Mouse (Mus musculus) left cerebral cortex, adult 2 months (tissue): ENCODE data around the gene Adap2. TPM values are rescaled to one million over a fixed set of nuclear protein-coding genes. Genes with fewer than 3 reads are reported as not detected.

Experiments
- DNase-seq, 2 experiments: peaks; one replicate each; pipeline ENCODE4 v3.0.0; 2021 to 2022; ENCODE audit warnings: low spot score in 2 of 2, mixed read lengths in 1 of 2; ENCODE audit errors: extremely low spot score in 1 of 2
- H3K27ac ChIP-seq: fragments of 200-600 bp; 2 replicates; pipeline ENCODE4 v1.8.1; 2022
- H3K4me3 ChIP-seq: fragments of 200-600 bp; 2 replicates; pipeline ENCODE4 v1.8.1; 2022
- CTCF ChIP-seq: fragments of 200-600 bp; IDR thresholded peaks from 2 replicates; pipeline ENCODE4 v1.8.1; 2022; ENCODE audit warnings: antibody characterized with exemption, mild to moderate bottlenecking, moderate library complexity
- intact Hi-C: fragments of 180-260 bp; cut with DNase I; formaldehyde crosslinking; loops from one replicate; pipeline ENCODE4 v1.15.1; 2025
- long read RNA-seq, 2 experiments: library from polyadenylated mRNA; stranded (forward); transcript quantifications; one replicate each; pipeline ENCODE4 v2.0.0; 2021; ENCODE audit warnings: borderline mapping rate in 2 of 2
- total RNA-seq, 2 experiments: library from RNA; stranded (reverse); gene quantifications; 2 replicates each; pipeline ENCODE4 v1.2.3; 2021

Adap2 gene
- 1 to 10 TPM; 6.2 to 9.0 TPM for total RNA-seq
- long read RNA-seq, experiment 1, partial matches to known transcripts = 0 of 1 reads
- long read RNA-seq, experiment 1, other reads (novel, unspliced or antisense) = 1 of 1 reads
- long read RNA-seq, experiment 2, partial matches to known transcripts = 0 of 2 reads
- long read RNA-seq, experiment 2, other reads (novel, unspliced or antisense) = 1 of 2 reads

DNA sequence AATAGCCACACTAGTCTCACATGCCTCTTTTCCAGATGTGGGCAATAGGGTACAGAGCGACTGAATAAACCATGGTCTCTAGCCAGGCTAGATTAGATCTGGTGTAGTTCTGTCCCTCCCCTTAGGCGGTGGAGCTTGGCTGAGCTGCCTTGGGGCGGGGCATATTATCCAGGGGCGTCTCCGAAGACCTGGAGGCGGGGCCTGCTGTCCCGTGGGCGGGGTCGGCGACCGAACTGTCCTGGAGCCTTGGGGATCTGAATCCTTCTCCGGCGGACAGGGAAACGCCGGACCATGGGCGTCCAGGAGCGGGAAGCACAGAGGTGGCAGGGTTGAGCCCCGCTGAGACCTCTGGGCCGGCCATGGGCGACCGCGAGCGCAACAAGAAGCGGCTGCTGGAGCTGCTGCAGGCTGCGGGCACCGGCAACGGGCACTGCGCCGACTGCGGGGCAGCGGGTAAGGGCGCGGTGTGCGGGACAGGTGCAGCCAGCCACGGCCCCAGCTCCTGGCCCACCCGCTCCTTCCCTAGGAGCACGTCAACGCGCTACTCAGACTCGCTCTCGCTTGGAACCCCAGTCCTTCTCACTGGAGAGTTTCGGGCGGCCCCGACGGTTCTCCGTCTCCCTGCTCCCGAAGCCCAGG is at the start of gene Adap2:
Adap2 (plus strand) TSS at position 249 of the 639 bp plus-strand sequence.
- H3K4me3 ChIP-seq = peak within 1 kb of the TSS; percentile 45
- peak within 1 kb of the TSS; percentile 25 for H3K27ac ChIP-seq
- intact Hi-C loops = loop anchor here (2.0 kb wide), 1 partner anchor 23 kb away; no protein-coding TSS in a partner anchor
- peak; percentile 52 to 70 for DNase-seq
- no peak; the same call in 1 of the 2 replicates for TF ChIP-seq CTCF

DNA sequence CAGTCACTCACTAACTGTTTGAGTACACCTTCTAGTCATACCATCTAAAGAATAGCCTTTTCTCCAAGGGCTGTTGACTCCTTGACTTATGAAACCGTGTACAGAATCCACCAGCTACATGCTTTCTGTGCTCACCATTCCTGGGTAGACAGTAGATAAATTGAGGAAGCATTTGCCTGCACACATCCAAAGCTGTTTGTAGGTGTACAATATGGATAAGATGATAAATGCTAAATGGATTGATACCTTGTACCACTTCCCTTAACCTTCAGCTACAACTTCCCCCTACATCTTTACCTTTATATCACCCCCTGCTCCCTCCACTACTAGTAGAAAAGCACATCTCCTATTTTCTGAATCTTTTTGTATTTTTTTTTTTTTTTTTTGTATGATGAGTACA is 49.5 kb upstream of the Adap2 start:
- intact Hi-C loops = no loop called here
- Histone ChIP-seq H3K4me3 (no peak overlapping the region), H3K27ac (no peak overlapping the region)
- TF ChIP-seq CTCF = no peak
- DNase-seq = no peak

DNA sequence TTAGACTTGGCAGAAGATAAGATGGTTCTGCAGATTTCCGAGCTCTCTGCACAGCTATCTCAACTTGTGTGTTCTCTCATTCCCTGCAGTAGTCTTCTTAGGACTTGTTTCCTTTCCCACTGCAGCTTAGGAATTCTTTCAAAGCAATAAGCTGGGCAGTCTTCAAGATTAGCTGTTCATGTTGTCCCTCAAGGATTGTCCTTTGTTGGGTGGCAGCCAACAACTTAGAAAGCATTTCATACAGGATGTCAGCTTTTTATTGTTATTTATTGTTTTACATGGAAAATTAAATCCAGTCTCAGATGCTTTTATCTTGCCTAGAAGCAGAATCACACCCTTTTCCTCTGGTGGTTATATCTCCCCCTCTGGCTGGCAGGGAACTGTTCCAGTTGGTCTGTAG is 37.5 kb upstream of the Adap2 start:
- Histone ChIP-seq H3K27ac (no peak overlapping the region), H3K4me3 (no peak overlapping the region)
- no peak for DNase-seq
- no peak for TF ChIP-seq CTCF
- intact Hi-C loops = no loop called here

DNA sequence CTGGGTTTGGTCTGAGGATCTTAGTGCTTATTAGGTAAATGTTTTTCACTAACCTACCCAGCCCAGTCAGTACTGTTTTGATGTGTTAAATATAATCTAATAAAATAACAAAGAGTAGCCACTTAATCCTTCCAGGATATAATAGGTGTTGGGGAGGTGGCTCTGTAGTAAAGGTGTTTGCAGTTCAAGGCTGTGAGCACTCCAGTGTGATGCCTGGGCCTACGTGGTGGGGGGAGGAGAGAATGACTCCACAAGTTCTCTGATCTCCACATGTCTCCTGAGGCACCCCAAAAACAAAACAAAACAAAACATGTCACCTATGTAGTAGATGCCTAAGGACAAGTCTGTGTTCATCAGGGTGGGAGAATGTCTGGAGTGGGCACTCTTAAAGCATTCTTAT is 21.9 kb upstream of the Adap2 start:
- no peak for DNase-seq
- no peak overlapping the region for H3K4me3 ChIP-seq
- intact Hi-C loops = no loop called here
- TF ChIP-seq CTCF = no peak
- H3K27ac ChIP-seq = no peak overlapping the region

DNA sequence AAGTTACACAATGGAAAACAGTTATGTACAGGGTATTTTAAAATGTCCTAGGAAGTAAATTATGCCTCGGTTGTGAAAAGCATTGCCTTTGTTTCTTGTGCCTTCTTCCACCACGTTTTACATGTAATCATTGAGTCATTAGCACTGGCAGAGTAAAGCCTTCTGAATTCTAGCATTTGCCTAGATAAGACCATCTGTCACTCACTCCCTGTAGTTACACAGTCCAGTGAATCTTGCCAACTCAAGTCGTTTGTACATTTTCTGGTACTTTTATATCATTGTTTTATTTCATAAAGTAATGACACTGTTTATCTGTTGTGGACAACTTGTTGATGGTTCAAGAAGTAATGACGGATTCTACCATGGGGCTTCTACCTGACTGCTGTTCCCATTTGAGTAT is 19.2 kb upstream of the Adap2 start:
- no peak overlapping the region for H3K4me3 ChIP-seq
- no peak for DNase-seq
- no peak overlapping the region for H3K27ac ChIP-seq
- no peak for TF ChIP-seq CTCF
- intact Hi-C loops = no loop called here

DNA sequence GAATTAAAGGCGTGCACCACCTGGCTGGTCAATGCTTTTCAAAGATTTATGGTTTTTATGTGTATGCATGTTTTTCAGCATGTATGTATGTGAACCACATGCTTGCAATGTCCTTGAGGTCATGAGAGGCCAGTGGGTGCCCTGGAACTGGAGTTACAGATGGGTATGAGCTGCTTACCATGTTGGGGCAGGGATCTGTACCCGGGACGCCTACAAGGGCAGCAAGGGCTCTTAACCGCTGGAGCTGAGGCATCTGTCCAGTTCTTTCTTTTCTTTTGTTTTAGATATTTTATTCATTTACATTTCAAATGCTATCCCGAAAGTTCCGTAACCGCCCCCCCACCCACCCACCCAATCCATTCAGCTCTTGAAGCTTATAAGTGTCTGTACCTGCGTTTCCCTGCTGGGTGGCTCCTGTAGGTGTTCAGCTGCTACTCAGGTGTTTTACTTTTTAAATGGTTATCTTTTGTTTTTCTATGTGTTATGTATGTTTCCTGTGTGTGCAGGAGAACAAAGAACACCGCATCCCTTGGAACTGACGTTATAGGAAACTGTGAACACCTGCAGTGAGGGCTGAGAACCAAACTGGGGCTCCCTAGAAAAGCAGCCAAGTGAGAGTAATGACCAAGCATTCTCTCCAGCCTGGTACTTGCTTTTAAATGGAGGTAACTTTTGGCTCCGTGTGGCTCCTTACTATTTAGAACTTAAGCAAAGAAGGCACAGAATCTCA is 17.8 kb upstream of the Adap2 start:
- H3K27ac ChIP-seq = no peak overlapping the region

DNA sequence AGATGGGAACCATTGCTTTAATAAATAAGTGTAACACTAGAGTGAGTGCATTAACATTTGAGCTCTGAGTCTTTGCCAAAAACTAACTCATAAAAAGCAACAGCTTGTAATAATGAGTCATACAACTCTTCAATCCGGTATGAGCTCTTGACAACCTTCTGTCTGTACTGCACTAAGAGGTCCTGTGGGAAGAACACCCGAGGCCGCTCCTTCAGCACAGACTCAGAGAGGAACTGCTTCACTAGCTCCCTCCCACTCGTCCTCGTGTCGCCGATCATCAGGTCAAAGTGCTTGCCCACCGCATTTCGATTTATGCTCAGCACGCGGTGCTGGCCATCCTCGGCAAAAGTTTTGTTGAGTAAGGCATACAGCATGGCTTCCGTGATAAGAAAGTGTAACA is 17.1 kb upstream of the Adap2 start:
- intact Hi-C loops = no loop called here
- Histone ChIP-seq H3K4me3 (no peak overlapping the region), H3K27ac (no peak overlapping the region)
- TF ChIP-seq CTCF = no peak
- DNase-seq = no peak

More for the DNA sequence above, 17.8 kb upstream of the Adap2 start:
- no peak overlapping the region for H3K4me3 ChIP-seq
- TF ChIP-seq CTCF = no peak
- intact Hi-C loops = no loop called here
- DNase-seq = no peak

DNA sequence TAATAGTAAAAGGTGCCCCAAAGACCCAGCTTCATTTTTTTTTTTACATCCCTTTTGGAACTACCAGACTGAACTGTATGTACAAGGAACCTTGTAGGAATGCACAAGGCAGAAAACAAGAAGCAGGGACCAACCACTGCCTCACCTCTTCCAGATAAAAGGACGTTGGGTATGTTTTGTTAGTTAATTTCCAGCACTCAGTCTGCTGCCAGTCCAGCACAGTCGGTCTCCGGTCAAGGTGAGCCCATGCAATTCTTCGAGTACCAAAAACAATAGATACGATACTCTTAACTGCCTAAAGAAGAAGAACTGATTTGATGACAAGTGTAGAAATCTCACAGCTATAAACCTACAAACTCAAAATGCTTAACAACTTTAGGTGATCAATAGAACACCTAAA is 16.1 kb upstream of the Adap2 start:
- intact Hi-C loops = no loop called here
- DNase-seq = no peak
- TF ChIP-seq CTCF = no peak
- no peak overlapping the region for H3K4me3 ChIP-seq
- H3K27ac ChIP-seq = no peak overlapping the region

DNA sequence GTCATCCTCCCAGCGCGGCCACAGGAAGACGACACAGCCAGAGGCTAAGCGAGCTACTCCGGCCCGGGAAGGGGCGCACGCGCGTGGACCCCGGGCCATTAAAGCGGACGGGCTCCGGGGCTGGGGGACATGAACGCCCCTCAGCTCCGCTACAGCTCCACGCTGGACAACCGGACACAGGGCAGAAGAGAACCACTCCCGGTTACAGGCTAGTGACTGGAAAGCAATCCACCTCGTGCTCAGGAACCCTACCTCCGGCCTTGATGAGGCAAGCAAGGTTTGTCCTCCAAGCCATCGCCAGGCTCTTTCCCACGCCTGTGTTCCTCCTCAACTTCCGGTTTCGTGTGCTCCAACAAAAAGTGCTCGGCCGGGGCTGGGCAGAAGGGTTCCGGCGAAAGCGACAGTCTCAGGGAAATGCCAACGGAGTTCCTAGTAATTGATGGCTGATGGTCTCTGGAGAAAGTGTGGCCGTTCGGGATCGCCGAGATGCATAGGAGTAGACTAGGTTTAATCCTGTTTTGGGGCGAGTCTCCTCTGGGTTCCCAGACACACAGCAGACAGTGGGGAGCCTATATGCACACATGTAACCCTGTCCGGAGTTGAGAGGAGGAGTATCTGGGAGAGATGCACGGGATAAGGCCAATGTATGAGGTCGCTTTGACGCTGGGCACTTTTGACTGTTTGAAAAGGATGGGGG is 11.9 kb upstream of the Adap2 start, which contains the start of gene Tefm:
Tefm (minus strand) TSS at position 351 of the 697 bp plus-strand sequence.
- peak; percentile 83 to 86 for DNase-seq
- no peak for TF ChIP-seq CTCF
- H3K4me3 ChIP-seq = peak within 1 kb of the TSS; percentile 93
- intact Hi-C loops = loop anchor here (5.0 kb wide), 1 partner anchor 55 kb away; the partner anchor contains the start of gene Atad5
- H3K27ac ChIP-seq = peak within 1 kb of the TSS; percentile 90

DNA sequence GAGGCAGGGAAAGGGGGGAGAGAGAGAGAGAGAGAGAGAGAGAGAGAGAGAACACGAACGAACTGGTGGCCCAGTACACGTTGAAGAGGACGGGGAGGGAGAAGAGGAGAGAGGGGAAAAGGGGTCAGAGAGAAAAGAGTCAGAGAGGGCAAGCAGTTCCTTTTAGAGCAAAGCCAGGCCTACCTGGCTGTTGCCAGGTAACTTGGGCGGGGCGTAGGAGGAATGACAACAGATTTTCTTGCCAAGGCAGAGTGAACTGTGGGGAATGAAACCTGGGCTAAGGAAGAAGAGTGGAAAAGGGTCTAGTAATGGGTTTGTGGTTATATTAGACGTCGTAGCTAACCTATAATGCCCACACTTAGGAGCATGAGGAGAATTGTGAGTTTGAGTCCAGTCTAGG is 11.0 kb upstream of the Adap2 start:
- intact Hi-C loops = loop anchor here (5.0 kb wide), 1 partner anchor 56 kb away; the partner anchor contains the start of gene Atad5
- DNase-seq = no peak
- H3K27ac ChIP-seq = no peak overlapping the region
- no peak for TF ChIP-seq CTCF
- H3K4me3 ChIP-seq = no peak overlapping the region

DNA sequence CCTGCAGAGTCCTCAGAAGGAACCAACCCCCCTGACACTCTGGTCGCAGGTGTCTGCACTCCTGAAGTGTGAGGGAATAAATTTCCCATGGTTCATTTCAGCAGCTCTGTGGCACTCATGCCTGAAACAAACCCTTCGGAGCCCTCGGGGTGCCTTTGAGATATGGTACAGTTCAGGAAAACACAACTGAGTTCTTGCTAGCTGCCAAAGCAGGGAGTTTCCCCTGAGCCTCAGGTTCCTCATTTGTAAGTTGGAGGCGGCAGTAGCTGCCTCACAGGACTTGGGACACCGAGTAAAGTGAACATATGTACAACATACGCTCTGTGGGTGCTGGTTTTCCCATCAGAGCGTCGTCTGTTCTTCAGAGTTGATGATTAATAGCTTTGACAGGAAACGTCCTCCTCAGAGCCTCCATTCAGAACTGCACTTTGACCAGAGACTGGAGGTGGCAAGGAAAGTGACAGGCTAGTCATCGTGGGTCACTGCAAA is 8.1 kb upstream of the Adap2 start:
- no peak for TF ChIP-seq CTCF
- Histone ChIP-seq H3K27ac (no peak overlapping the region), H3K4me3 (no peak overlapping the region)
- intact Hi-C loops = no loop called here
- DNase-seq = no peak
